Mouse (Mus musculus) layer of hippocampus, postnatal 14 days (tissue): ENCODE results near the gene Lsmem1. TPM values are rescaled to one million over a fixed set of nuclear protein-coding genes. Genes with fewer than 3 reads are reported as not detected.
A peak's percentile ranks its signal among the peaks of the same experiment; 100 is the strongest.
"Not testable (repeated sequence)": the region's sequence is repeated elsewhere in the genome, so short reads cannot be mapped to it uniquely, and the experiment has no call there.

Experiments
- DNase-seq, 2 experiments: peaks; one replicate each; pipeline ENCODE4 v3.0.0; 2021 to 2022; ENCODE audit warnings: low spot score in 2 of 2, mixed read lengths in 1 of 2
- total RNA-seq, 2 experiments: library from RNA; stranded (reverse); gene quantifications; 2 replicates each; pipeline ENCODE4 v1.2.3; 2021

The Lsmem1 gene
- total RNA-seq, 2 experiments from 2014 or later = 0.25 to 0.86 TPM

GRCm38 (mm10) chr12:40214888-40215876 lies 15.9 kb upstream of the Lsmem1 start:
- DNase-seq = no peak

- no peak for DNase-seq
Observed at GRCm38 (mm10) chr12:40209049-40209448, 9.8 kb upstream of the Lsmem1 start.

- DNase-seq = no peak
Observed at GRCm38 (mm10) chr12:40207909-40208308, 8.6 kb upstream of the Lsmem1 start.

GRCm38 (mm10) chr12:40202161-40203035 lies 3.1 kb upstream of the Lsmem1 start:
- no peak for DNase-seq

GRCm38 (mm10) chr12:40200484-40201235 lies 1.4 kb upstream of the Lsmem1 start:
- DNase-seq = no peak

GRCm38 (mm10) chr12:40199795-40200402 lies 609 bp upstream of the Lsmem1 start:
- DNase-seq = peak; percentile 72 to 86

GRCm38 (mm10) chr12:40198427-40198826 lies 863 bp downstream of the Lsmem1 start:
- DNase-seq = no peak

GRCm38 (mm10) chr12:40198019-40198418 lies 1.3 kb downstream of the Lsmem1 start:
- DNase-seq = no peak

GRCm38 (mm10) chr12:40197511-40197910 lies 1.8 kb downstream of the Lsmem1 start:
- no peak for DNase-seq

GRCm38 (mm10) chr12:40185474-40185873 lies 13.8 kb downstream of the Lsmem1 start:
- DNase-seq = no peak

- no peak for DNase-seq
Observed at GRCm38 (mm10) chr12:40177089-40177488, 22.2 kb downstream of the Lsmem1 start.

GRCm38 (mm10) chr12:40176158-40176557 lies 23.1 kb downstream of the Lsmem1 start:
- no peak for DNase-seq

GRCm38 (mm10) chr12:40175171-40175570 lies 24.1 kb downstream of the Lsmem1 start:
- DNase-seq = not testable (repeated sequence)

GRCm38 (mm10) chr12:40171637-40172036 lies 27.7 kb downstream of the Lsmem1 start:
- DNase-seq = no peak

- DNase-seq = no peak
Observed at GRCm38 (mm10) chr12:40169675-40170074, 29.6 kb downstream of the Lsmem1 start.

- peak in 1 of 2 experiments; percentile 57 for DNase-seq
Observed at GRCm38 (mm10) chr12:40164621-40165020, 34.7 kb downstream of the Lsmem1 start.

GRCm38 (mm10) chr12:40160777-40161176 lies 38.5 kb downstream of the Lsmem1 start:
- DNase-seq = no peak

- no peak for DNase-seq
Observed at GRCm38 (mm10) chr12:40154188-40154587, 45.1 kb downstream of the Lsmem1 start.

- peak in 1 of 2 experiments; percentile 8 for DNase-seq
Observed at GRCm38 (mm10) chr12:40152353-40153069, 46.8 kb downstream of the Lsmem1 start.

GRCm38 (mm10) chr12:40147319-40147718 lies 52.0 kb downstream of the Lsmem1 start:
- no peak for DNase-seq
